Mouse (Mus musculus): ENCODE measurements around the gene Vopp1. TPM values are rescaled to one million over a fixed set of nuclear protein-coding genes. Genes with fewer than 3 reads are reported as not detected.

The Vopp1 gene
- polyA plus RNA-seq, 1 experiment from 2014 or later, result 25.2 TPM

- Histone ChIP-seq H3K4me1 (ENCODE audit: control insufficient read depth, insufficient read depth, low read length) (peaks cover 4% of the 10 kb centered on the region; the same call in 1 of the 2 replicates), H3K4me3 (ENCODE audit: low read depth, low read length) (peak overlapping the region; percentile 76), H3K9ac (ENCODE audit: low read depth, low read length) (peak overlapping the region; percentile 88), H3K27ac (replicated peaks; ENCODE audit: low read depth, low read length) (peak overlapping the region; percentile 98), H3K9me3 (ENCODE audit: control insufficient read depth, low read length) (no peaks in the 10 kb centered on the region), H3K27me3 (replicated peaks; ENCODE audit: control insufficient read depth, insufficient read depth, low read length) (no peaks in the 10 kb centered on the region), H3K36me3 (ENCODE audit: control insufficient read depth, insufficient read depth, low read length) (no peaks in the 10 kb centered on the region), H3K4me2 (ENCODE audit: low read depth, low read length) (peak overlapping the region; percentile 60)
- under 1% methylated on average over 51 of the region's 59 CpGs for WGBS
- DNase-seq (ENCODE audit: low spot score) (peak; percentile 97), ATAC-seq (ENCODE audit: low read depth) (peak; percentile 99)
These were observed 122.0 kb downstream of the Vopp1 start for GRCm38 (mm10) chr6:57702743-57703499.

- Histone ChIP-seq H3K4me1 (ENCODE audit: control insufficient read depth, insufficient read depth, low read length) (peaks cover 4% of the 10 kb centered on the region; the same call in 1 of the 2 replicates), H3K4me3 (ENCODE audit: low read depth, low read length) (peak within 1 kb of the TSS; percentile 76), H3K27me3 (replicated peaks; ENCODE audit: control insufficient read depth, insufficient read depth, low read length) (no peaks in the 10 kb centered on the region), H3K9me3 (ENCODE audit: control insufficient read depth, low read length) (no peaks in the 10 kb centered on the region), H3K27ac (replicated peaks; ENCODE audit: low read depth, low read length) (peak within 1 kb of the TSS; percentile 98), H3K36me3 (ENCODE audit: control insufficient read depth, insufficient read depth, low read length) (no peaks in the 10 kb centered on the region), H3K4me2 (ENCODE audit: low read depth, low read length) (peak within 1 kb of the TSS; percentile 60), H3K9ac (ENCODE audit: low read depth, low read length) (peak within 1 kb of the TSS; percentile 88)
- peak; percentile 1 for ATAC-seq (ENCODE audit: low read depth)
- WGBS, result 0% methylated on average over 10 of the region's 10 CpGs
- peak; percentile 27 for DNase-seq (ENCODE audit: low spot score)
These were observed 122.6 kb downstream of the Vopp1 start, which contains the start of gene Lancl2 for GRCm38 (mm10) chr6:57702376-57702742. Lancl2 (plus strand) TSS chr6:57702540.

- H3K9me3 ChIP-seq (ENCODE audit: control insufficient read depth, low read length), result no peaks in the 10 kb centered on the region
- H3K4me2 ChIP-seq (ENCODE audit: low read depth, low read length), result peak overlapping the region; percentile 60
- no peaks in the 10 kb centered on the region for H3K27me3 ChIP-seq (replicated peaks; ENCODE audit: control insufficient read depth, insufficient read depth, low read length)
- peak overlapping the region; percentile 88 for H3K9ac ChIP-seq (ENCODE audit: low read depth, low read length)
- H3K27ac ChIP-seq (replicated peaks; ENCODE audit: low read depth, low read length), result no peak overlapping the region
- WGBS, result 56% methylated on average over 4 of the region's 4 CpGs
- DNase-seq (ENCODE audit: low spot score) (no peak), ATAC-seq (ENCODE audit: low read depth) (no peak)
- H3K4me3 ChIP-seq (ENCODE audit: low read depth, low read length), result peak overlapping the region; percentile 76
- H3K4me1 ChIP-seq (ENCODE audit: control insufficient read depth, insufficient read depth, low read length), result peaks cover 4% of the 10 kb centered on the region; the same call in 1 of the 2 replicates
- no peaks in the 10 kb centered on the region for H3K36me3 ChIP-seq (ENCODE audit: control insufficient read depth, insufficient read depth, low read length)
These were observed 123.3 kb downstream of the Vopp1 start for GRCm38 (mm10) chr6:57701686-57702085.

GRCm38 (mm10) chr6:57693116-57693515 is 131.8 kb downstream of the Vopp1 start:
- Histone ChIP-seq H3K9ac (ENCODE audit: low read depth, low read length) (no peak overlapping the region), H3K4me3 (ENCODE audit: low read depth, low read length) (no peak overlapping the region), H3K9me3 (ENCODE audit: control insufficient read depth, low read length) (no peaks in the 10 kb centered on the region), H3K27me3 (replicated peaks; ENCODE audit: control insufficient read depth, insufficient read depth, low read length) (no peaks in the 10 kb centered on the region), H3K4me2 (ENCODE audit: low read depth, low read length) (no peak overlapping the region), H3K27ac (replicated peaks; ENCODE audit: low read depth, low read length) (no peak overlapping the region), H3K4me1 (ENCODE audit: control insufficient read depth, insufficient read depth, low read length) (0 out of 2 replicates have a peak, but pooled peaks cover 2% of the 10 kb centered on the region), H3K36me3 (ENCODE audit: control insufficient read depth, insufficient read depth, low read length) (0 out of 2 replicates have a peak, but pooled peaks cover 4% of the 10 kb centered on the region)
- ATAC-seq (ENCODE audit: low read depth) (no peak), DNase-seq (ENCODE audit: low spot score) (no peak)
- 78% methylated on average over 3 of the region's 3 CpGs for WGBS

- no peaks in the 10 kb centered on the region for H3K27me3 ChIP-seq (replicated peaks; ENCODE audit: control insufficient read depth, insufficient read depth, low read length)
- ATAC-seq (ENCODE audit: low read depth) (peak; percentile 97), DNase-seq (ENCODE audit: low spot score) (peak; percentile 93)
- H3K36me3 ChIP-seq (ENCODE audit: control insufficient read depth, insufficient read depth, low read length), result peaks cover 13% of the 10 kb centered on the region; the same call in 1 of the 2 replicates
- 0 out of 2 replicates have a peak, but pooled peaks cover 2% of the 10 kb centered on the region for H3K4me1 ChIP-seq (ENCODE audit: control insufficient read depth, insufficient read depth, low read length)
- H3K9ac ChIP-seq (ENCODE audit: low read depth, low read length), result peak within 1 kb of the TSS; percentile 82
- peak within 1 kb of the TSS; percentile 65 for H3K4me2 ChIP-seq (ENCODE audit: low read depth, low read length)
- peak within 1 kb of the TSS; percentile 86 for H3K4me3 ChIP-seq (ENCODE audit: low read depth, low read length)
- H3K9me3 ChIP-seq (ENCODE audit: control insufficient read depth, low read length), result no peaks in the 10 kb centered on the region
- under 1% methylated on average over 19 of the region's 52 CpGs for WGBS
- peak within 1 kb of the TSS; percentile 91 for H3K27ac ChIP-seq (replicated peaks; ENCODE audit: low read depth, low read length)
These were observed 133.3 kb downstream of the Vopp1 start, which contains the start of gene Pyurf for GRCm38 (mm10) chr6:57691467-57692261. Pyurf (minus strand) TSS chr6:57692078.

GRCm38 (mm10) chr6:57684156-57684555 is 140.8 kb downstream of the Vopp1 start:
- no peak overlapping the region for H3K4me3 ChIP-seq (ENCODE audit: low read depth, low read length)
- DNase-seq (ENCODE audit: low spot score) (no peak), ATAC-seq (ENCODE audit: low read depth) (no peak)
- 0 out of 2 replicates have a peak, but pooled peaks cover 6% of the 10 kb centered on the region for H3K9me3 ChIP-seq (ENCODE audit: control insufficient read depth, low read length)
- H3K4me2 ChIP-seq (ENCODE audit: low read depth, low read length), result no peak overlapping the region
- H3K36me3 ChIP-seq (ENCODE audit: control insufficient read depth, insufficient read depth, low read length), result peaks cover 25% of the 10 kb centered on the region; the same call in 1 of the 2 replicates
- WGBS, result 88% methylated on average over 1 of the region's 1 CpGs
- no peak overlapping the region for H3K9ac ChIP-seq (ENCODE audit: low read depth, low read length)
- no peaks in the 10 kb centered on the region for H3K27me3 ChIP-seq (replicated peaks; ENCODE audit: control insufficient read depth, insufficient read depth, low read length)
- H3K4me1 ChIP-seq (ENCODE audit: control insufficient read depth, insufficient read depth, low read length), result no peaks in the 10 kb centered on the region
- no peak overlapping the region for H3K27ac ChIP-seq (replicated peaks; ENCODE audit: low read depth, low read length)

Other genes with a start within 250 kb of the Vopp1 start
- gene Herc6, start 244.2 kb downstream of the Vopp1 start, polyA plus RNA-seq (2014; fragmentation: Nextera tagmentation; extraction: Ambion mirVana), result 2.4 TPM in 2 replicates
- gene Pyurf, start 133.1 kb downstream of the Vopp1 start, polyA plus RNA-seq (2014; fragmentation: Nextera tagmentation; extraction: Ambion mirVana), result 13.1 and 14.3 TPM in 2 replicates
- gene Lancl2, start 122.6 kb downstream of the Vopp1 start, polyA plus RNA-seq (2014; fragmentation: Nextera tagmentation; extraction: Ambion mirVana), result 24.7 and 25.6 TPM in 2 replicates
- not detected in 2 replicates for gene Vmn1r21, start 25.2 kb upstream of the Vopp1 start, polyA plus RNA-seq (2014; fragmentation: Nextera tagmentation; extraction: Ambion mirVana)
- not detected in 2 replicates for gene Vmn1r22, start 82.9 kb upstream of the Vopp1 start, polyA plus RNA-seq (2014; fragmentation: Nextera tagmentation; extraction: Ambion mirVana)
- not detected in 2 replicates for gene Vmn1r23, start 101.7 kb upstream of the Vopp1 start, polyA plus RNA-seq (2014; fragmentation: Nextera tagmentation; extraction: Ambion mirVana)
- not detected in 2 replicates for gene Vmn1r24, start 136.3 kb upstream of the Vopp1 start, polyA plus RNA-seq (2014; fragmentation: Nextera tagmentation; extraction: Ambion mirVana)
- gene Vmn1r25, start 155.7 kb upstream of the Vopp1 start, polyA plus RNA-seq (2014; fragmentation: Nextera tagmentation; extraction: Ambion mirVana), result not detected in 2 replicates
- not detected in 2 replicates for gene Vmn1r26, start 190.0 kb upstream of the Vopp1 start, polyA plus RNA-seq (2014; fragmentation: Nextera tagmentation; extraction: Ambion mirVana)

All from embryonic facial prominence, embryonic 14.5 days (tissue).